8 mouse cellular contexts compared by ENCODE assay signal in the genomic region with DNA sequence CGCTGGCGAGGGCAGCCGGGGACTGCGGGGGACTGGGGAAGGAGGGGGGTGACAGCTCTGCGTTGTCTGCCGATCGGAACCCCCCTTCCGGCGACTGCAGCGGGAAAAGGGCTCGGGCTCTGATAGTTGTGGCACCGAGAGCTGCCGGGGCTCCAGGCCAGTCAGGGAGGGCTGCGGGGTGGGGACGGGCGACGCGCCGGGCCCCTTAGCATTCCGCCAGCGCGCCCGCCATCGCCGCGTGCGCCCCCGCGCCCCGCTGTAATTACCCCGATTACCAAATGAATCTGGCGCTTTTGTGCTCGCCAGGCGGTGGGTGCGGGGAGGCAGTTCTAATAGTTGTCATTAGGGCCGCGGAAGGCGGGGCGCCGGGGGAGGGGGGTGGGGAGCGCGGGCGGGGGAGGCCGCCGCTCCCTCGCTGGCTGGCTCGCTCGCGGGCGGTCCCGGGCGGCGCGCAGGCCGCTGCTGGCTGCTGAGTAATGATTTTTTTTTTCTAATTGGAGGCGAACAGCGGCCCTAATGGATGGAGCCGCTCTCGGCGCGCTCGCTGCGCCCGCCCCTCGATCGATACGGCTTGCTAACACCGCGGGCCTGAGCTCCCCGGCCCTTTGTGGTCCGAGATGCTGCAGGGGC.
DNase-seq lines count a peak whose midpoint lies in the region; ATAC-seq and TF ChIP-seq lines count a peak whose summit lies in the region.

No protein-coding gene starts in this region.

- peak overlapping the region; percentile 55 for H3K4me3 ChIP-seq in heart, embryonic 12.5 days
- H3K4me3 ChIP-seq in kidney, embryonic 16.5 days (ENCODE audit: low read length), result peak overlapping the region; percentile 50
- H3K4me3 ChIP-seq in liver, embryonic 14.5 days (ENCODE audit: insufficient read depth in 1 of 2, low read depth in 2 of 2, low read length in 2 of 2), result peak overlapping the region; percentile 23 to 38
- H3K4me3 ChIP-seq in neural tube, embryonic 14.5 days (ENCODE audit: low read depth, low read length), result peak overlapping the region; percentile 32

- no peaks in the 10 kb centered on the region for H3K9me3 ChIP-seq in heart, embryonic 12.5 days (replicated peaks)
- H3K9me3 ChIP-seq in kidney, embryonic 16.5 days (ENCODE audit: low read length), result no peaks in the 10 kb centered on the region
- no peaks in the 10 kb centered on the region for H3K9me3 ChIP-seq in liver, embryonic 14.5 days (ENCODE audit: control insufficient read depth, low read length)
- no peaks in the 10 kb centered on the region for H3K9me3 ChIP-seq in neural tube, embryonic 14.5 days (ENCODE audit: control insufficient read depth, low read length)

- peak overlapping the region; percentile 76 for H3K27ac ChIP-seq in heart, embryonic 12.5 days (ENCODE audit: poor library complexity, severe bottlenecking)
- H3K27ac ChIP-seq in kidney, embryonic 16.5 days (ENCODE audit: low read length), result peak overlapping the region; percentile 82
- H3K27ac ChIP-seq in liver, embryonic 14.5 days, result no peak overlapping the region
- H3K27ac ChIP-seq in neural tube, embryonic 14.5 days (ENCODE audit: low read depth, low read length), result peak overlapping the region; percentile 81

- H3K9ac ChIP-seq in heart, embryonic 12.5 days, result peak overlapping the region; percentile 74
- peak overlapping the region; percentile 63 for H3K9ac ChIP-seq in kidney, embryonic 16.5 days (replicated peaks; ENCODE audit: low read length)
- H3K9ac ChIP-seq in liver, embryonic 14.5 days (replicated peaks), result no peak overlapping the region
- H3K9ac ChIP-seq in neural tube, embryonic 14.5 days (replicated peaks; ENCODE audit: low read depth, low read length), result peak overlapping the region; percentile 54

- peak overlapping the region; percentile 78 for H3K4me2 ChIP-seq in heart, embryonic 12.5 days
- peak overlapping the region; percentile 74 for H3K4me2 ChIP-seq in kidney, embryonic 16.5 days (replicated peaks; ENCODE audit: low read depth, low read length)
- H3K4me2 ChIP-seq in liver, embryonic 14.5 days (ENCODE audit: low read depth), result peak overlapping the region; percentile 56
- H3K4me2 ChIP-seq in neural tube, embryonic 14.5 days (ENCODE audit: low read depth, low read length), result peak overlapping the region; percentile 52

- H3K27me3 ChIP-seq in heart, embryonic 12.5 days (replicated peaks), result peaks cover 85% of the 10 kb centered on the region
- peaks cover 52% of the 10 kb centered on the region for H3K27me3 ChIP-seq in kidney, embryonic 16.5 days (ENCODE audit: insufficient read depth, low read length)
- H3K27me3 ChIP-seq in liver, embryonic 14.5 days (ENCODE audit: control insufficient read depth, insufficient read depth, low read length), result peaks cover 15% of the 10 kb centered on the region
- no peaks in the 10 kb centered on the region for H3K27me3 ChIP-seq in neural tube, embryonic 14.5 days (ENCODE audit: control insufficient read depth, insufficient read depth, low read length)

- H3K4me1 ChIP-seq in heart, embryonic 12.5 days (replicated peaks), result peaks cover 36% of the 10 kb centered on the region
- H3K4me1 ChIP-seq in kidney, embryonic 16.5 days (ENCODE audit: insufficient read depth, low read length), result peaks cover 16% of the 10 kb centered on the region; the same call in 1 of the 2 replicates
- peaks cover 0 to 4% of the 10 kb centered on the region in 2 experiments; a peak in 1 of 4 replicates for H3K4me1 ChIP-seq in liver, embryonic 14.5 days (replicated peaks; ENCODE audit: control insufficient read depth in 2 of 2, insufficient read depth in 2 of 2, low read length in 1 of 2)
- peaks cover 7% of the 10 kb centered on the region; the same call in 1 of the 2 replicates for H3K4me1 ChIP-seq in neural tube, embryonic 14.5 days (ENCODE audit: control insufficient read depth, insufficient read depth, low read length)

- no peaks in the 10 kb centered on the region for H3K36me3 ChIP-seq in heart, embryonic 12.5 days
- H3K36me3 ChIP-seq in kidney, embryonic 16.5 days (ENCODE audit: insufficient read depth, low read length), result no peaks in the 10 kb centered on the region
- no peaks in the 10 kb centered on the region for H3K36me3 ChIP-seq in liver, embryonic 14.5 days (replicated peaks; ENCODE audit: control insufficient read depth, insufficient read depth, low read depth)
- no peaks in the 10 kb centered on the region for H3K36me3 ChIP-seq in neural tube, embryonic 14.5 days (ENCODE audit: control insufficient read depth, insufficient read depth, low read length)

- 2% methylated on average over 67 of the region's 71 CpGs for WGBS in heart, embryonic 12.5 days
- 5% methylated on average over 58 of the region's 71 CpGs for WGBS in kidney, embryonic 16.5 days
- WGBS in liver, embryonic 14.5 days (ENCODE audit: insufficient replicate concordance), result 2% methylated on average over 41 of the region's 71 CpGs
- under 1% methylated on average over 29 of the region's 71 CpGs for WGBS in neural tube, embryonic 14.5 days

- TF ChIP-seq EP300 in liver, embryonic 14.5 days (IDR thresholded peaks at IDR 0.05; ENCODE audit: low read depth), result no peak

- no peak for TF ChIP-seq CTCF in brain, embryonic 14.5 days (IDR thresholded peaks at IDR 0.05; ENCODE audit: borderline replicate concordance, extremely low read depth, insufficient read depth, insufficient read length)
- TF ChIP-seq CTCF in liver, embryonic 14.5 days (IDR thresholded peaks at IDR 0.05; ENCODE audit: low read depth), result no peak

- peak; percentile 46 for DNase-seq in layer of hippocampus, adult 11-12 months (ENCODE audit: low spot score)
- DNase-seq in layer of hippocampus, adult 9-10 months (ENCODE audit: low spot score), result no peak
- DNase-seq in brain, embryonic 14.5 days (ENCODE audit: low read depth), result peak; percentile 90
- DNase-seq in liver, embryonic 14.5 days (ENCODE audit: low read depth in 3 of 3, low spot score in 3 of 3), result no peak
- no peak for DNase-seq in spleen, postnatal 4 days (ENCODE audit: low spot score in 2 of 2)

- no peak for TF ChIP-seq POLR2A in brain, embryonic 14.5 days (IDR thresholded peaks at IDR 0.05; ENCODE audit: borderline replicate concordance, extremely low read depth, insufficient read depth, insufficient read length, poor library complexity, severe bottlenecking)

- 0 out of 2 replicates have a peak, but pooled peaks have one; percentile 41 for ATAC-seq in heart, embryonic 12.5 days (ENCODE audit: insufficient number of reproducible peaks, low FRiP score)
- peak; percentile 41 for ATAC-seq in kidney, embryonic 16.5 days (ENCODE audit: low FRiP score, low TSS enrichment)
- ATAC-seq in liver, embryonic 14.5 days (ENCODE audit: insufficient read depth), result 0 out of 2 replicates have a peak, but pooled peaks have one; percentile 11
- peak; percentile 79 for ATAC-seq in neural tube, embryonic 14.5 days (ENCODE audit: low read depth)

Comparison
In these comparisons a context has a peak if more than half of its experiments do, and no peak if none do; other contexts are left out.
1. DNase-seq: peak in layer of hippocampus, adult 11-12 months (single experiment) and brain, embryonic 14.5 days (single experiment); none in layer of hippocampus, adult 9-10 months (single experiment), liver, embryonic 14.5 days (0 of 3) and spleen, postnatal 4 days (0 of 2).
2. ATAC-seq: peak in every context shown above with its lines; median percentile 79 in neural tube, embryonic 14.5 days; 41 in heart, embryonic 12.5 days; 41 in kidney, embryonic 16.5 days; 11 in liver, embryonic 14.5 days.
3. Peak in every context shown above with its lines, with median percentiles within 50 percentile points of each other: H3K4me2 ChIP-seq and H3K4me3 ChIP-seq.